Comparison of ENCODE assay signal across 16 mouse cellular contexts in the genomic region with DNA sequence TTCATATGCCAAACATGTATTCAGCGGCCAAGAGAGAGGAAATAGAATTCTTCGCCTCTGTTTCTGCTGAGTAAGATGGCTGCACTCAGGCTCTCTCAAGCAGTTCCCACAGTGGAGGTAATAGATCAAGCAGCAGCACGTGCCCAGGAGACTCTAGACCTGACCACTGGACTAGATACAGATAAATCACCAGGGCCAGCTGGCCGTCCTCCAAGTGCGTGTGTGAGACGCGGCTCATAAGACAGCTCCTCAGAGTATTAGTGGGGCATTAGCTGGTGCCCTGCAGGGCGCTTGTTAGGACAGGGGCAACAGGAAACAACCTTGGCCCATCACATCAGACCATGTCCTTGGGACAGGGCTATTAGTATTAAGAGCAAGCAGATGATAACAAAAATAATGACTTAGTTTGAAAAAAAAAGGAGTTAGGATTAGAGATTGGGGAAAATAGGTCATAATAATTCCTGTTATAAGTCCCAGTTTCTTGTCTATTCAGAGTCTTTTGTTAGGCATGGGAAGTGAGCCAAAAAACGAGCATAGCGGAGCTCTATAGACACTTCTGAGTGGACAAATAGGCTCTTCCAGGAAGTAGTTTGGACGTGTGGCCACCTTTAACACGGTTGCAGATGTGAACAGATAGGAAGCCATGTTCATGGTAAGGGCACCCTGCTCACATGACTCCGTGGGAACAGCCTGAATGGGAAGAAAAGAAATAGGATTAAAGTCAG. TPM values are rescaled to one million over a fixed set of nuclear protein-coding genes. Genes with fewer than 3 reads are reported as not detected.
DNase-seq lines count a peak whose midpoint lies in the region; TF ChIP-seq lines count a peak whose summit lies in the region.
"Had no signal": no experiment of that assay in that cellular context is flagged by ENCODE, and none has a peak within 500 bp of the region (broad histone marks: within the 10 kb centered on the region; RNA-seq: fewer than 3 reads in every experiment).

No protein-coding gene starts in this region.

- TF ChIP-seq POLR2A in heart, adult 2 months (IDR thresholded peaks at IDR 0.05; ENCODE audit: insufficient read depth, low read depth, low read length) = no peak

- DNase-seq in heart, embryonic 10.5 days (ENCODE audit: low spot score) = peak; percentile 36
- no peak for DNase-seq in heart, adult 2 months
- peak; percentile 72 for DNase-seq in Muller cell, postnatal 12 days (ENCODE audit: inconsistent ontology term)
- peak; percentile 50 to 64 for DNase-seq in adrenal gland, adult 18-20 months (ENCODE audit: low spot score in 2 of 2)
- peak; percentile 54 for DNase-seq in kidney, adult 9 months
- DNase-seq in embryo, embryonic 9.5 days (ENCODE audit: extremely low spot score) = no peak
- DNase-seq in natural killer cell, adult 2 months (ENCODE audit: low spot score in 2 of 2) = no peak
- no peak for DNase-seq in thymus, postnatal 0 days (ENCODE audit: low spot score)
- DNase-seq: lung, adult 2 months; right cerebral cortex, postnatal 4 days; thymus, adult 18-20 months had no signal

- WGBS in heart, embryonic 10.5 days = 62% methylated on average over 13 of the region's 13 CpGs
- 45% methylated on average over 13 of the region's 13 CpGs for WGBS in heart, adult 2 months

- H3K4me1 ChIP-seq in heart, embryonic 10.5 days = peaks cover 33% of the 10 kb centered on the region
- no peaks in the 10 kb centered on the region for H3K4me1 ChIP-seq in heart, adult 2 months (ENCODE audit: control insufficient read depth, insufficient read depth, low read length)

- H3K79me2 ChIP-seq in heart, adult 2 months (replicated peaks; ENCODE audit: control insufficient read depth, insufficient read depth, low read length) = no peaks in the 10 kb centered on the region

- no peaks in the 10 kb centered on the region for H3K27me3 ChIP-seq in heart, embryonic 10.5 days (ENCODE audit: insufficient read depth, poor library complexity, severe bottlenecking)
- H3K27me3 ChIP-seq in heart, adult 2 months (ENCODE audit: control insufficient read depth, insufficient read depth, low read length) = no peaks in the 10 kb centered on the region; the same call in 1 of the 2 replicates
- H3K27me3 ChIP-seq: neural tube, embryonic 12.5 days had no signal

- no peak for TF ChIP-seq CTCF in heart, adult 2 months (IDR thresholded peaks at IDR 0.05)

- TF ChIP-seq EP300 in heart, adult 2 months (IDR thresholded peaks at IDR 0.05; ENCODE audit: insufficient read depth, low read depth, low read length) = no peak

- intact Hi-C loops in heart, adult 2 months (cut with DNase I) = no loop called here

- no peak overlapping the region for H3K27ac ChIP-seq in heart, embryonic 10.5 days
- H3K27ac ChIP-seq in heart, adult 2 months = no peak overlapping the region
- H3K27ac ChIP-seq: embryonic facial prominence, embryonic 10.5 days; forebrain, embryonic 13.5 days; hindbrain, embryonic 12.5 days; midbrain, embryonic 10.5 days; neural tube, embryonic 12.5 days had no signal

- no peaks in the 10 kb centered on the region for H3K36me3 ChIP-seq in heart, embryonic 10.5 days
- no peaks in the 10 kb centered on the region for H3K36me3 ChIP-seq in heart, adult 2 months (ENCODE audit: control insufficient read depth, insufficient read depth, low read length)
- H3K36me3 ChIP-seq: embryonic facial prominence, embryonic 10.5 days; hindbrain, embryonic 12.5 days; midbrain, embryonic 10.5 days; neural tube, embryonic 12.5 days had no signal

- H3K9me3 ChIP-seq in heart, embryonic 10.5 days = no peaks in the 10 kb centered on the region
- H3K9me3 ChIP-seq: embryonic facial prominence, embryonic 10.5 days; forebrain, embryonic 13.5 days; hindbrain, embryonic 12.5 days; midbrain, embryonic 10.5 days; neural tube, embryonic 12.5 days had no signal

- no peak overlapping the region for H3K4me3 ChIP-seq in heart, embryonic 10.5 days
- H3K4me3 ChIP-seq in heart, adult 2 months = no peak overlapping the region
- H3K4me3 ChIP-seq: embryonic facial prominence, embryonic 10.5 days; forebrain, embryonic 13.5 days; hindbrain, embryonic 12.5 days; midbrain, embryonic 10.5 days; neural tube, embryonic 12.5 days had no signal

- H3K9ac ChIP-seq in heart, adult 2 months (ENCODE audit: low read depth, low read length) = no peak overlapping the region
- H3K9ac ChIP-seq: forebrain, embryonic 13.5 days; hindbrain, embryonic 12.5 days; neural tube, embryonic 12.5 days had no signal

RNA-seq across cellular contexts. Expression of a gene that starts 3.5 kb away (rescaled TPM):
- 8.1 and 8.7 TPM in 2 replicates for polyA plus RNA-seq in heart, embryonic 10.5 days (2016; fragmentation: Nextera tagmentation; extraction: Ambion mirVana)
- under 1 TPM; 0.32 to 0.63 TPM for total RNA-seq in heart, adult 2 months (2021)
- polyA plus RNA-seq in heart, adult 2 months (2012; rRNA removed) = 0.09 and 0.78 TPM in 2 replicates
- 10 to 100 TPM in 1 of 2 experiments, 1 to 10 TPM in 1; 2.8 to 22.8 TPM for total RNA-seq in adrenal gland, adult 18-20 months (2021)
- 0.61 and 0.67 TPM in 2 replicates for polyA plus RNA-seq in thymus, postnatal 0 days (2015; fragmentation: Nextera tagmentation; extraction: Ambion mirVana)

Comparison
In these comparisons a context has a peak if more than half of its experiments do, and no peak if none do; other contexts are left out.
1. DNase-seq: peak in heart, embryonic 10.5 days (single experiment), Muller cell, postnatal 12 days (single experiment), adrenal gland, adult 18-20 months (2 of 2) and kidney, adult 9 months (single experiment); none in heart, adult 2 months (0 of 2), embryo, embryonic 9.5 days (single experiment), natural killer cell, adult 2 months (0 of 2) and thymus, postnatal 0 days (single experiment).